Mouse (Mus musculus) embryo, embryonic 10.5 days (tissue): ENCODE data around the gene Cdc34.
A peak's percentile ranks its signal among the peaks of the same experiment; 100 is the strongest.

ENCODE experiments used
- DNase-seq: peaks from one replicate; pipeline ENCODE4 v3.0.0-alpha.2; 2015; ENCODE audit warnings: low spot score

Cdc34 gene

GRCm38 (mm10) chr10:79681591-79682245, at the start of gene Cdc34:
TSS of gene Cdc34 (plus strand) at chr10:79682195.
- DNase-seq: peak; percentile 98

DNA sequence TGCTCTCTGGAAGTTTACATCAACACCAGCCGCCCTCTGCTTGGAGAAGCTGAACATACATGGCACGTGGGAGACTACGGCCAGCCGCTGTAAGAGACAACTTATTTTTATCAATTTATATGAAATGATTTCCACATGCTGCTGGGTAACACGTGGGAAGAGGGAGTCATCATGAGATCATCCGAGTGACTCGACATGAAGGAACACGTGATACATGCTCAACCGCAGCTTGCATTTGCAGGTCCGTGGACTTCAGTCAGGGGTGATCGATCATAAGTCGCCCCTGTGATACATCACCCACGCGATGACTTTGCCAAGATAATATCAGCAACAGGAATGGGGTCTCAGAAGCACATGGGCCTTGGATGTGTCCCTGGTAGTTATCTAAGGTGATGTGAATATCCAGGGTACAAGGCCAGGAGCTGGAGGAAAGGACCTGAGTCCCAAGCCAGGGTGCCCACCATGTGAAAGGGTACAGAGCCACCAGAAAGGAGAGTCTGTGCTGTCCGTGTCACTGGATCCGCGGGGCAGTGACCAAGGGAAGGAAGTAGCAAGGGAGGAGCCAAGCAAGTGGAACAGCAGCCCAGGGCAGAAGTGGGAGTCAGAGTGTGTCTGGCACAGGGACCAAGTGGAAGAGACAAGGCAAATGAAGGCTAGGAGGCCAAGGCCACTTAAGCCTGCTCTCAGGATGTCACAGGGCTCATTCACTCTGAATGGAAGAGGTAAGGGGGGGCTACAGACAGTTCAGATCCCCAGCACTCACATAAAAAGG, 48.8 kb upstream of the Cdc34 start:
- no peak for DNase-seq

DNA sequence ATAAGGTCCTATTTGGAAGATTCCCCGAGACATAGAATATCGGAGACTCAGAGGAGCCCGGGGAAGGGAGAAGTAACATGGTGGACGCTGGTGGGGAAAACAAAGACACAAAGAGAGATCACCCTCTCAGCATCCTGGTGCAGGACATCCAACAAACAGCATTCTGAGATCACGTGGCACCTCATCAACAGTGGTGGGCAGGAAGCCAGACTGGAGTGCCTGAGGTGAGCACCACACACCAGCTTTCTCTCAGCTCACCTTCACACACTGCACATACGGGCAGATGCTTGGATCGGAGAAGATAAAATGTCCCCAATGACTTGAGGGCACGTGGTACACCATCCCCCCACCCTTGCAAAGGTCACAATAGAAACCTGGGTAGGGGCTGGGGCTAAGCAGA, 45.7 kb upstream of the Cdc34 start:
- DNase-seq: no peak

GRCm38 (mm10) chr10:79637128-79638110, 44.6 kb upstream of the Cdc34 start, which contains the start of gene Shc2:
TSS of gene Shc2 (minus strand) at chr10:79637918.
- DNase-seq: peak; percentile 81

- DNase-seq: peak; percentile 79
These were observed 43.4 kb upstream of the Cdc34 start for GRCm38 (mm10) chr10:79638486-79639204.

DNA sequence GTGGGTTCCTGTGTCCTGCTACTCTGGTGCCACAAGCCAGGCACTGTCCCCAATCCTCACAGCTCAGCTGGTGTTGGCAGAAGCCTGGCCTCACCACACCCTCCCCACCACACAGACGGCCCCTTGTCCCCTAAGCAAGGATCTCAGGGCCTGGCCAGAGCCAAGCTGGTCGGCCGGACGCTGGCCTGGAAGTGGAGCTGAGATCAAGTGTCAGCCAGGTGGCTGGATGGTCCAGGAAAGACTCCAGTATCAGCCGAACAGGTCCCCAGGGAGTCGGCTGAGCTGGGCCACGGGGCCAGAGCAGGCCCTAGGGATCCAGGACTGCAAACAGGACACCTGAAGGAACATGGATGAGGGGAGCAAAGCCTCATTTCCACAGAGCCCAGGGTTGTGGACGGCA, 36.3 kb upstream of the Cdc34 start, which contains the start of gene Odf3l2:
TSS of gene Odf3l2 (minus strand) at position 28 of the 400 bp plus-strand sequence.
- no peak for DNase-seq

- DNase-seq: peak; percentile 90
These were observed 32.8 kb upstream of the Cdc34 start for GRCm38 (mm10) chr10:79649070-79649751.

DNA sequence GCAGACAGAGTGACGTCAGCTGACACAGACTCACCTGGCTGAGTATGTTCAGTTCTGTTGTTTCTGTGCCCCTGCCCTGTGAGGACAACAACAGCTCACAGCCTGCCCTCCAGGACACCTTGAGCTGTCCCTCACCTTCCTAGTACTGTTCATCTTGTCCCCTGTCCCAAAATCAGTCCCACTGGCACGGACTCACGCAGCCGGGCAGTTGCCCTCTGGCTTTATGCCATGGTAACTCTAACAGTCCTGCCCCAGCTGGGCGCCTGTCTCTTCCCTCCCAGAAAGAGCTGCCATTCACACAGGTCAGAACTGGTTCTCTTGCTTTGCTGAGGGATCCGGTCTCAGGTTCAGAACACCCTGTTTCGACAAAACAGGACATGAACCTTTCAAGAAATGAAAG, 29.2 kb upstream of the Cdc34 start:
- no peak for DNase-seq

- DNase-seq: peak; percentile 76
These were observed 27.0 kb upstream of the Cdc34 start for GRCm38 (mm10) chr10:79654946-79655395.

DNA sequence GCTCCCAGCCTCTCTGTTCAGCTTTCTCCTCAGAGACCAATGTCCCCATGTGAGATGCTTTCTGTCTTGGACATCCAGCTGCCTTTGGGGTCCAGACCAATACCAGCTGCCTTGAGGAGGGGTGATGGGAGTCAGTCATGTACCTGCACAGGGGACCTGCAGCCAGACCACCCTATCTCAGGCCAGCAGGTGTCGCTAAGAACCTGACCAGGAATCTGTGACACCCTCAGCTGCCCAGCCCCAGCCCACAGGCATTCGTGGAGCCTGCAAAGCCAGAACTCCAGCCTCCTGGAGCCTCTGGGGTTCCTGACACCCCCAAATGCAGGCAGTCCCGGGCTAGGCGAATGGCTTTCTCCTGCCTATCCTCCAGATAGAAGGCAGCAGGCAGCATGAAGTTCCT, 23.2 kb upstream of the Cdc34 start:
- DNase-seq: peak; percentile 36

- DNase-seq: no peak
These were observed 21.7 kb upstream of the Cdc34 start for GRCm38 (mm10) chr10:79660298-79660697.

- DNase-seq: no peak
These were observed 20.1 kb upstream of the Cdc34 start for GRCm38 (mm10) chr10:79661861-79662260.

DNA sequence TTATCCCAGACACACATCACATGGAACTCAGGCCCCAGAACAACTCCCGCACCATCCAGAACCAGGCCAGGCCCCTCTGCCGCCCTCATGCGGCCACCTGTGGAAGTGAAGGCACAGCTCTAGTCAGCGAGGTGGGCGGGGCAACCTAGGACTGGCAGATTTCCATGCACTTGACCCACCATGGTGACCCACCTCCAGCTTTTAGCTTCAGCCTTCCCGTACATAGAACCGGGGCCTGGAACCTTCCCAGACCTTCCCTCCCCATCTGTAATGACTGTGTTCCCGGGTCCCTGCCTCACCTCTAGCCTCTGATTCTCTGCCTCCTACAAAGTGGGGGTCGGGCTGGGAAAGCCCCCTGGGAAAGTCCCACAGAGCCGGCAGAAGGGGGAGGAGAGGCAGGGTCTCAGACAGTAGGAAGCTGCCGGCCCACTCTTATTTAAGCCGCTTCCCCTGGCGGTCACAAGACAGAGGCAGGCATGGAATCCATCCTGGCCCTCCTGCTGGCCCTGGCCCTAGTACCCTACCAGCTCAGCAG, 17.8 kb upstream of the Cdc34 start, which contains the start of gene Madcam1:
TSS of gene Madcam1 (plus strand) at position 429 of the 535 bp plus-strand sequence.
- peak; percentile 89 for DNase-seq

- DNase-seq: no peak
These were observed 16.9 kb upstream of the Cdc34 start for GRCm38 (mm10) chr10:79665051-79665450.

DNA sequence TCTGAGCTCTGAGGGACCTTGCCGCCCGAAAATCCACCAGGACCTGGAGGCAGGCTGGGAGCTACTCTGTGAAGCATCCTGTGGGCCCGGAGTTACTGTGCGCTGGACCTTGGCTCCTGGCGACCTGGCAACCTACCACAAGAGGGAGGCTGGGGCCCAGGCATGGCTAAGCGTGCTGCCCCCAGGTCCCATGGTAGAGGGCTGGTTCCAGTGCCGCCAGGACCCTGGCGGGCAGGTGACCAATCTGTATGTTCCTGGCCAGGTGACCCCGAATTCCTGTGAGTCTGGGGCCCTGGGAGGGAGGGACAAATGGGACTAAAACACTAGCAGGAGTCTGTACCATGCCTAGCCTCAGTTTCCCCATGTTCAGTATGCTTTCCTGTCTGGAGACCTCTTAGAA, 15.5 kb upstream of the Cdc34 start:
- DNase-seq: no peak

DNA sequence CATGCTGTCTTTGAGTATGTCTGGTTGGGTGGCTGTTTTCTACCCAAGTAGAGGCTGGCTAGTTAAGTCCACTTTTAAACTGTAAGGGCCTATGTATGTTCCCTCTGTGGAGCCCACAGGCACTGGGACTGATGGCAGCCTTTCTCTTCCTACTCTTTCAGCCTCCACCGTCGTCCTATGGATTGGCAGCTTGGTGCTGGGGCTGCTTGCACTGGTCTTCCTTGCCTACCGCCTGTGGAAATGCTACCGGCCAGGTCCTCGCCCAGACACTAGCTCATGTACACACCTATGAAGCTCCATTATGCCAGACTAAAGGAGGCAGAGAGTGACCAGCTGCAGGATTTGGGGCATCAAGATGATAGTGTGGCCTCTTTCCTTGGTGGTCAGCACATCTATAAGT, 13.9 kb upstream of the Cdc34 start:
- DNase-seq: no peak

DNA sequence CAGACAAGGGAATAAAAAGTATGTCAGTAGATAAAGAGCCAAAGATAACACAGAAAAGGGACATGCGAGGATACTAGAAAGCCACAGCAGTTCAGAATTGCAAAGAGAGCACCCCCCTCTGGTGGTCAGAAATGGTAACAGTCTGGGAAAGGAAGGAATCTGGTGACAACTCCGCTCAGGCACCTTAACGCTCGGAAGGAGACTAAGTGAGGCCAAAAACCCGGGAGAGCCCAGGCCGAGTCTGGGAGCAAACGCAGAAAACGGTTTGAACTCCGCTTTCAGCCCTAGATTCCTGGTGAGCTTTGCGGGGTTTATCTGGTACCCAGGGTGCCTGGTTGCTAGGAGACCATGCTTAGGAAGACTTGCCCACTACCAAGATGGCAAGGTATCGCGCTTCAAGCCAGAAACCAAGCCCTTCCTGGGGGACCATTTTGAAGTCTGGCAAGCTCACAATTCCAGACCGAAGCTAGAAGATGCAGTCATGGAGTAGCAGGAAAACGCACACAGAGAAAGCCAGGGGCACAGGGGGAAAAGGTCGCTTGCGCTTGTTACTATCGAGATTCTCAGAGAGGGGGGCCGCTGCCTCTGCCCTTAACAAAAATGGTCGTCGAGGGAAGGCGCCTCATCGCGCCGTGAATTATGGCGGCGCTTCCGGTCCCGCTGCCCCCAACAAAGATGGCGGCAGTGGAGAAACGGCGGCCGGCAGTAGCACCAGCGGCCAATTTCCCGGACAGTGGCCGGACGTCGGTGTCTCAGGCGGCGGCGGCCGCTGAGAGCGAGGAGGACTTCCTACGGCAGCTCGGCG, 13.0 kb upstream of the Cdc34 start, which contains the start of gene Tpgs1:
TSS of gene Tpgs1 (plus strand) at position 599 of the 805 bp plus-strand sequence.
- peak; percentile 95 for DNase-seq

DNA sequence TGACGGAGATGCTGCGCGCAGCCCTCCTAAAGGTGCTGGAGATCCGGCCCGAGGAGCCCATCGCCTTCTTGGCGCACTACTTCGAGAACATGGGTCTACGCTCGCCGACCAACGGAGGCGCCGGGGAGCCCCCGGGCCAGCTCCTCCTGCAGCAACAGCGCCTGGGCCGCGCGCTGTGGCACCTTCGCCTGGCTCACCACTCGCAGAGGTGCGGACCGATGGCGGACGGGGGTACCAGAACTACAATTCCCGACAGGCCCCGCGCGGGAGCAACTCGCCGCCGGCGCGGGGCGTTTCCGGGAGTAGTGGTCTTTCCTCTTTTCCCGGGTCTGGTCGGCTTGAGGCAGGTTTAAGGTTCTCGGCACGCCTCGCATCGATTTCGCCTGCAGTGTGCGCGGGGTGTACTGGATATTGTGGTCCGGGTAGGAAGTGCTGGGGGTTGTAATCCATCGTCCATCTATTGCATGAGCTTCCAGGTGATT, 12.4 kb upstream of the Cdc34 start:
- peak; percentile 90 for DNase-seq
